In the genomic region with DNA sequence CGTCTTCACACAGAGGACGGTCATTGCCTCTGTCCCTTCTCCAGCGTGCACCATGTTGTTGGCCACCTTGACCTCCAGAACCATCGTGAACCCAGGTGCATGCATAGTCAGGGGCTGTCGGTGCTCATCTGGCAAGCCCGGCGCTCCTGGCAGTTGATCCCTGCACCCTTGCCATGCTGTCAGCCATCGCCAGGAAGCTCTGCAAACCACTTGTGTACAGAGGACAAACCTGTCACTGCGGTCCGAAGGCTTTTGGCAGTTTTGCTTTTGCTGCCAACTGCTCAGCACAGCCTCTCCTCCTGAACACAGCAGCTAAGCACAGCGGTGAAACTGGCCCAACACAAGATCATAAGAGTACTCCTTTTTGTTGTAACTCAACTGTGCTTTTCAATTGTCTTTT, we compare ENCODE assay signal across 15 mouse cellular contexts. TPM values are rescaled to one million over a fixed set of nuclear protein-coding genes. Genes with fewer than 3 reads are reported as not detected.
A peak's percentile ranks its signal among the peaks of the same experiment; 100 is the strongest.
DNase-seq lines count a peak whose midpoint lies in the region.
"Had no signal": no experiment of that assay in that cellular context is flagged by ENCODE, and none has a peak within 500 bp of the region (broad histone marks: within the 10 kb centered on the region; RNA-seq: fewer than 3 reads in every experiment).

No protein-coding gene starts in this region.

- intact Hi-C loops in heart, postnatal 10 days (cut with DNase I) = no loop called here
- intact Hi-C loops in heart, postnatal 36 days (cut with DNase I) = no loop called here

- DNase-seq in heart, postnatal 10 days = peak; percentile 25 to 27
- no peak for DNase-seq in heart, adult 8-10 months (ENCODE audit: low spot score)
- peak; percentile 65 for DNase-seq in cerebellum, adult 11 months
- DNase-seq in cerebellum, adult 9-10 months = peak; percentile 76
- peak; percentile 11 for DNase-seq in heart, postnatal 36 days
- DNase-seq in gastrocnemius, adult 18-20 months (ENCODE audit: low spot score) = no peak
- no peak for DNase-seq in layer of hippocampus, postnatal 10 days (ENCODE audit: low spot score in 2 of 2)
- DNase-seq in right cerebral cortex, postnatal 4 days = no peak
- DNase-seq: adrenal gland, postnatal 25 days; B cell, adult 2 months; gastrocnemius, adult 2 months; kidney, adult 18-20 months; kidney, postnatal 10 days; liver; thymus, postnatal 14 days had no signal

RNA-seq across cellular contexts. Expression of gene Gm10645, which starts 37.0 kb away (rescaled TPM):
- total RNA-seq in heart, postnatal 10 days (2021) = under 1 TPM in 1 of 2 experiments, not detected in 1; 0.31 TPM
- not detected for total RNA-seq in heart, adult 8-10 months (2022)
- total RNA-seq in heart, postnatal 36 days (2021) = not detected
- not detected for total RNA-seq in gastrocnemius, adult 18-20 months (2021)
- 1 to 10 TPM; 1.4 to 1.7 TPM for total RNA-seq in layer of hippocampus, postnatal 10 days (2021)
- total RNA-seq: adrenal gland, postnatal 25 days; gastrocnemius, adult 2 months had no signal

RNA-seq across cellular contexts. Expression of gene Tbc1d9, which starts 37.8 kb away (rescaled TPM):
- total RNA-seq in heart, postnatal 10 days (2021) = 1 to 10 TPM; 4.5 to 5.2 TPM
- 1 to 10 TPM; 1.9 to 3.7 (median 2.8) TPM for total RNA-seq in heart, adult 8-10 months (2022)
- total RNA-seq in heart, postnatal 36 days (2021) = 1 to 10 TPM; 2.2 to 3.3 TPM
- total RNA-seq in gastrocnemius, adult 18-20 months (2021) = 1 to 10 TPM in 1 of 2 experiments, under 1 TPM in 1; 0.64 to 1.3 TPM
- total RNA-seq in layer of hippocampus, postnatal 10 days (2021) = 100 to 1,000 TPM in 1 of 2 experiments, 10 to 100 TPM in 1; 95.9 to 103 TPM

Comparison
In these comparisons a context has a peak if more than half of its experiments do, and no peak if none do; other contexts are left out.
1. DNase-seq: peak in heart, postnatal 10 days (2 of 2), cerebellum, adult 11 months (single experiment), cerebellum, adult 9-10 months (single experiment) and heart, postnatal 36 days (2 of 2); none in heart, adult 8-10 months (single experiment), gastrocnemius, adult 18-20 months (single experiment), layer of hippocampus, postnatal 10 days (0 of 2) and right cerebral cortex, postnatal 4 days (single experiment).
2. RNA of gene Tbc1d9, which starts 37.8 kb away (total RNA-seq): 95.9 to 103 TPM in layer of hippocampus, postnatal 10 days; 4.5 to 5.2 TPM in heart, postnatal 10 days, 2.2 to 3.3 TPM in heart, postnatal 36 days, 1.9 to 3.7 TPM in heart, adult 8-10 months and 0.64 to 1.3 TPM in gastrocnemius, adult 18-20 months; every median in the first group is over 10 times any median in the second.